Mouse (Mus musculus): Measurements from ENCODE around the gene Zfp791. TPM values are rescaled to one million over a fixed set of nuclear protein-coding genes. Genes with fewer than 3 reads are reported as not detected.
A peak's percentile ranks its signal among the peaks of the same experiment; 100 is the strongest.
"Not testable (repeated sequence)": the region's sequence is repeated elsewhere in the genome, so short reads cannot be mapped to it uniquely, and the experiment has no call there.

Gene Zfp791
- polyA plus RNA-seq, 1 experiment from 2014 or later = 0.66 TPM

GRCm38 (mm10) chr8:85082169-85082568, 40.7 kb downstream of the Zfp791 start:
- Histone ChIP-seq H3K4me3 (replicated peaks) (peak overlapping the region; percentile 92; the same call in 1 of the 2 replicates), H3K4me1 (replicated peaks) (peaks cover 64% of the 10 kb centered on the region), H3K27ac (peak overlapping the region; percentile 82), H3K9ac (peak overlapping the region; percentile 95; the same call in 1 of the 2 replicates), H3K4me2 (peak overlapping the region; percentile 95), H3K36me3 (peaks cover 36% of the 10 kb centered on the region)
- not testable (repeated sequence) for DNase-seq; H3K9me3 ChIP-seq (replicated peaks); ATAC-seq (ENCODE audit: low read depth); H3K27me3 ChIP-seq
- 26% methylated on average over 4 of the region's 4 CpGs for WGBS (ENCODE audit: insufficient replicate concordance)

GRCm38 (mm10) chr8:85081216-85081555, 41.7 kb downstream of the Zfp791 start, which contains the start of gene Wdr83:
Wdr83 (minus strand) TSS chr8:85081306.
- DNase-seq (peak; percentile 75), ATAC-seq (ENCODE audit: low read depth) (peak; percentile 76)
- peak within 1 kb of the TSS; percentile 95 for H3K4me2 ChIP-seq
- H3K4me3 ChIP-seq (replicated peaks) = peak within 1 kb of the TSS; percentile 92
- H3K9ac ChIP-seq = peak within 1 kb of the TSS; percentile 95
- WGBS (ENCODE audit: insufficient replicate concordance) = 0% methylated on average over 9 of the region's 9 CpGs
- H3K27me3 ChIP-seq = no peaks in the 10 kb centered on the region
- peaks cover 73% of the 10 kb centered on the region for H3K4me1 ChIP-seq (replicated peaks)
- peak within 1 kb of the TSS; percentile 82 for H3K27ac ChIP-seq
- peaks cover 35% of the 10 kb centered on the region for H3K36me3 ChIP-seq
- no peaks in the 10 kb centered on the region for H3K9me3 ChIP-seq (replicated peaks)

- DNase-seq (peak; percentile 54), ATAC-seq (ENCODE audit: low read depth) (no peak)
- Histone ChIP-seq H3K4me1 (replicated peaks) (peaks cover 77% of the 10 kb centered on the region), H3K27ac (peak within 1 kb of the TSS; percentile 82), H3K27me3 (no peaks in the 10 kb centered on the region), H3K36me3 (peaks cover 35% of the 10 kb centered on the region), H3K4me3 (replicated peaks) (peak within 1 kb of the TSS; percentile 92), H3K4me2 (peak within 1 kb of the TSS; percentile 95), H3K9ac (peak within 1 kb of the TSS; percentile 95), H3K9me3 (replicated peaks) (no peaks in the 10 kb centered on the region)
- under 1% methylated on average over 30 of the region's 30 CpGs for WGBS (ENCODE audit: insufficient replicate concordance)
These were observed 42.2 kb downstream of the Zfp791 start, which contains the start of gene Wdr83os for GRCm38 (mm10) chr8:85080532-85081215. Wdr83os (plus strand) TSS chr8:85080740.

DNA sequence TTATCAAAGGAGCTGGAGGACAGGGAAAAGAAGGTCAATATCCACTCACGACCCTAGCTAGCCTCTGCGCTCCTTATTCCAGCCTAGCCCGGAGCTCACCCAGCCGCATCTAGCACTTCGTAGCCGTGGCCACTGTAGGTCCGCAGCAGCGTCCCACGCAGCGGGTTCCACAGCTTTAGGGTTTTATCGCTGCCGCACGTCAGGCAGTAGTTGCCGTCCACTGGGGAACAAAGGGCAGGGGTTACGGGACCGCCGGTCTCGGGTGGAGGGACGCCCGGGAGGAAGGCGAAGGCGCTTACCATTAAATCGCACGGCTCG, 42.7 kb downstream of the Zfp791 start:
- peak overlapping the region; percentile 82 for H3K27ac ChIP-seq
- no peaks in the 10 kb centered on the region for H3K27me3 ChIP-seq
- H3K9ac ChIP-seq = peak overlapping the region; percentile 95
- peak overlapping the region; percentile 95 for H3K4me2 ChIP-seq
- peak overlapping the region; percentile 92 for H3K4me3 ChIP-seq (replicated peaks)
- under 1% methylated on average over 25 of the region's 25 CpGs for WGBS (ENCODE audit: insufficient replicate concordance)
- H3K4me1 ChIP-seq (replicated peaks) = peaks cover 78% of the 10 kb centered on the region
- no peak for DNase-seq
- H3K36me3 ChIP-seq = peaks cover 35% of the 10 kb centered on the region
- no peaks in the 10 kb centered on the region for H3K9me3 ChIP-seq (replicated peaks)
- no peak for ATAC-seq (ENCODE audit: low read depth)

DNA sequence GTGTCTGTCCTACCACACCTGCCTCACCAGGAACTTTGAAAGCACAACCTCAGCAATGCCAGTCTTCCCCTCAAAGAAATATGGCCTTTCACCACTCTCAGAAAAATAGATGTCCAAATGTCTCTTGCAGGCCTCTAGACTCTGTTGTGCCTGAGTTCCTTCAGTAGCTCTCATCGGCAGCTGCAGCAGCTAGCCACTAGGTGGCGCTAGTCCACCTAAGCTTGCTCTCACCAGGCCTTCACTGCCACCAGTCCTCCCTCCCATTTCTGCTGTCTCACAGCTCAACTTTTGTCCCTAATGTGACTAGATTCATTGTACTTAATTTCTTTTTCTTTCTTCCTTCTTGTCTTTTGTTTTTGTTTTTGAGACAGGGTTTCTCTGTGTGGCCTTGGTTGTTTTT, 45.9 kb downstream of the Zfp791 start:
- Histone ChIP-seq H3K4me3 (replicated peaks) (no peak overlapping the region), H3K4me2 (no peak overlapping the region; the same call in 1 of the 2 replicates), H3K36me3 (peaks cover 57% of the 10 kb centered on the region), H3K4me1 (replicated peaks) (peaks cover 77% of the 10 kb centered on the region), H3K27ac (peak overlapping the region; percentile 81; the same call in 1 of the 2 replicates), H3K27me3 (no peaks in the 10 kb centered on the region), H3K9me3 (replicated peaks) (no peaks in the 10 kb centered on the region), H3K9ac (no peak overlapping the region; the same call in 1 of the 2 replicates)
- ATAC-seq (ENCODE audit: low read depth) (peak; percentile 42; the same call in 1 of the 2 replicates), DNase-seq (peak; percentile 73)
- 0% methylated on average over 2 of the region's 2 CpGs for whole genome bisulfite sequencing (ENCODE audit: insufficient replicate concordance)

DNA sequence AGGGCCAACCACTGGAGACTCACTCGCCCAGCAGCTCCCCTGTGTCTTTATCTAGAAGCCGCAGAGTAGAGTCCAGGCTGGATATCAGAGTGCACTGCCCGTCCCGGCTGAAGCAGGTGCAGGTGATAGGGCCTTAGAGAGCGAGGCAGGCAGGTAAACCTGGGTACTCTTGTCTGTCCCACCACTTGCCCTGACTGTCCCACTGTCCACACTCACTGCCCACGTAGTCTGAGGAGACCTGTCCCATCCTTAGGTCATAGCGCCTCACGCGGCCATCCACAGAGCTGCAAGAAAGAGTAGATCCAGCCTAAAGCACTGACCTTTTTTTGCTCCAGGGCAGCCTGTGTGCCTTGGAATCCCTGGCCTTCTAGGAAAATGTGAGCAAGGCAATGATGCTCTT, 46.9 kb downstream of the Zfp791 start:
- Histone ChIP-seq H3K4me1 (replicated peaks) (peaks cover 72% of the 10 kb centered on the region), H3K9me3 (replicated peaks) (no peaks in the 10 kb centered on the region), H3K4me2 (peak overlapping the region; percentile 54), H3K4me3 (replicated peaks) (peak overlapping the region; percentile 18; the same call in 1 of the 2 replicates), H3K27me3 (no peaks in the 10 kb centered on the region), H3K27ac (peak overlapping the region; percentile 81), H3K36me3 (peaks cover 57% of the 10 kb centered on the region), H3K9ac (peak overlapping the region; percentile 53)
- WGBS (ENCODE audit: insufficient replicate concordance) = 42% methylated on average over 9 of the region's 9 CpGs
- ATAC-seq (ENCODE audit: low read depth) (peak; percentile 61), DNase-seq (peak; percentile 67)

GRCm38 (mm10) chr8:85074617-85075016, 48.3 kb downstream of the Zfp791 start:
- Histone ChIP-seq H3K4me3 (replicated peaks) (no peak overlapping the region), H3K27ac (peak overlapping the region; percentile 81), H3K27me3 (no peaks in the 10 kb centered on the region), H3K4me2 (no peak overlapping the region), H3K36me3 (peaks cover 57% of the 10 kb centered on the region), H3K9me3 (replicated peaks) (no peaks in the 10 kb centered on the region), H3K4me1 (replicated peaks) (peaks cover 76% of the 10 kb centered on the region), H3K9ac (0 out of 2 replicates have a peak overlapping the region, but pooled peaks have one; percentile 53)
- 87% methylated on average over 10 of the region's 10 CpGs for WGBS (ENCODE audit: insufficient replicate concordance)
- DNase-seq (no peak), ATAC-seq (ENCODE audit: low read depth) (no peak)

DNA sequence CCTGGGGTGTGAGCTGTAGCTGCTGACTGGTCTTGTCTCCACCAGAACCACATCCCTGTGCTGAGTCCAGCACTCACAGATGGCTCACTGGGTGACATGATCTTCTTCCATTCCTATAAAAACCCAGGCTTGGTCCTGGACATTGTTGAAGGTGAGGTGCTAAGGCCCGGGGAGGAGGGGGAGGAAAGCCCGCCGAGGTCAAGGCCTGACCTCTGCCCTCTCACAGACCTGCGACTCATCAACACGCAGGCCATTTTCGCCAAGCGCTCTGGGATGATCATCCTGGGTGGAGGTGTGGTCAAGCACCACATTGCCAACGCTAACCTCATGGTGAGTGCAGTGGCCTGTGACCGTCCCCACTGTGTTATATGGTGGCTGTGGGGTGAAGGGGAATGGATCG, 48.7 kb downstream of the Zfp791 start:
- no peaks in the 10 kb centered on the region for H3K9me3 ChIP-seq (replicated peaks)
- peaks cover 72% of the 10 kb centered on the region for H3K4me1 ChIP-seq (replicated peaks)
- H3K27ac ChIP-seq = no peak overlapping the region
- H3K36me3 ChIP-seq = peaks cover 57% of the 10 kb centered on the region
- no peak overlapping the region for H3K4me3 ChIP-seq (replicated peaks)
- H3K4me2 ChIP-seq = no peak overlapping the region
- DNase-seq (no peak), ATAC-seq (ENCODE audit: low read depth) (no peak)
- no peaks in the 10 kb centered on the region for H3K27me3 ChIP-seq
- 87% methylated on average over 10 of the region's 10 CpGs for WGBS (ENCODE audit: insufficient replicate concordance)
- H3K9ac ChIP-seq = 0 out of 2 replicates have a peak overlapping the region, but pooled peaks have one; percentile 53

DNA sequence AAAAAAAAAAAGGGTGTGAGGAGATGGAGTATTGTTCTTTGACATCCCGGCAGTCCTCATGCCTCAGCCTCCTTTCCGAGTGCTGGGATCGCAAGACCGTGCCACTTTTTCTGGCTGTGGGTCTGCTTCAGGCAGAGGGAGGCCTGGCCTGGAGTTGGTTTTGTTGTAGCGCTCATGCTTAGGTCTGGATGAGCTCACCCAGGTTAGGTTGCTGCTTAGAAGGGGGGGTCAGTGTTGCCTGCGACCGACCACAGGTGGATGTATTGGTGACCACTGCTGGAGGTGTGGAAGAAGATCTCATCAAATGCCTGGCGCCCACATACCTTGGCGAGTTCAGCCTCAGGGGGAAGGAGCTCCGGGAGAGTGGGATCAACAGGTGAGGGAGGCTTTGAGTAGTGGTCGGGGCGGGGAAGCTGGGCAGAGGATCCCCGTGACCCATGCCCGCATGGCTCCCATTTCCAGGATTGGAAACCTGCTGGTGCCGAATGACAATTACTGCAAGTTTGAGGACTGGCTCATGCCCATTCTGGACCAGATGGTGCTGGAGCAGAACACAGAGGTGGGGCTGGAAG, 49.8 kb downstream of the Zfp791 start:
- DNase-seq (no peak), ATAC-seq (ENCODE audit: low read depth) (no peak)
- H3K4me1 ChIP-seq (replicated peaks) = peaks cover 72% of the 10 kb centered on the region
- peak overlapping the region; percentile 91 for H3K4me3 ChIP-seq (replicated peaks)
- H3K27me3 ChIP-seq = no peaks in the 10 kb centered on the region
- peak overlapping the region; percentile 77 for H3K4me2 ChIP-seq
- H3K9me3 ChIP-seq (replicated peaks) = no peaks in the 10 kb centered on the region
- 0 out of 2 replicates have a peak overlapping the region, but pooled peaks have one; percentile 15 for H3K27ac ChIP-seq
- 85% methylated on average over 15 of the region's 15 CpGs for WGBS (ENCODE audit: insufficient replicate concordance)
- peak overlapping the region; percentile 93; the same call in 1 of the 2 replicates for H3K9ac ChIP-seq
- H3K36me3 ChIP-seq = peaks cover 47% of the 10 kb centered on the region

GRCm38 (mm10) chr8:85072364-85072929, 50.4 kb downstream of the Zfp791 start:
- no peaks in the 10 kb centered on the region for H3K9me3 ChIP-seq (replicated peaks)
- peaks cover 42% of the 10 kb centered on the region for H3K36me3 ChIP-seq
- H3K4me3 ChIP-seq (replicated peaks) = peak overlapping the region; percentile 91
- no peak for ATAC-seq (ENCODE audit: low read depth)
- H3K27ac ChIP-seq = peak overlapping the region; percentile 94
- peaks cover 67% of the 10 kb centered on the region for H3K4me1 ChIP-seq (replicated peaks)
- no peaks in the 10 kb centered on the region for H3K27me3 ChIP-seq
- DNase-seq = no peak
- peak overlapping the region; percentile 93 for H3K9ac ChIP-seq
- peak overlapping the region; percentile 77 for H3K4me2 ChIP-seq
- WGBS (ENCODE audit: insufficient replicate concordance) = 37% methylated on average over 9 of the region's 9 CpGs

DNA sequence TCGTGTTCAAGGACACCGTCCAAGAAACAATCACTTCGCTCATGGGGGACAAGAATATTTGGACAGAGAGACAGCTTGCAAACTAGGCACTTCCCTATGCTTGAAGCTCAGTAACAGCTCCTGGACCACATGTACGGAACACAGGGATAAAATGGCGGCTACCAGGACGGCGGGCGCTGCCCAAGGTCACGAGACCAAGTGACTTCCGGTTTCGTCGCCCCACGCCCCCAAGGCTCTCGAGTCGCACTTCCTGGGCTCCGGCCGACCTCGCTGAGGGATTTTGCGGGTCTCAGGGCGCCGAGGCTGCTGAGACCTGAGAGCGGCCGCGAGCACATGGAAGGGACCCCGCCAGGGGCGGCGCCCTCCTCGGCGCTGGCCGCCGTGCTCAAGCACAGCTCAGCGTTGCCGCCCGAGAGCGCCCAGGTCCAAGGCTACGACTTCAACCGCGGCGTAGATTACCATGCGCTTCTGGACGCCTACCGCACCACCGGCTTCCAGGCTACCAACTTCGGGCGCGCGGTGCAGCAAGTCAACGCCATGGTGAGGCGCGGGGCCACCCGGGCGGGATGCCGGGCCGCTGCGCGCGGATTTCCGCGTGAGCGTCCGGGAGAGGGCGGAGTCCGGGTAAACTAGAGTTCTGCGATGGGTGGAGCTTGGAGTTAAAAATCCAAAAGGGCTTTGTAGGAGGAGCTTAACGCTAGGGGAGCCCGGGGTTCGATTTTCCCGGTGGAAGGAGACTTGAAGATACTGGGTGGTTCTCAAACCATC, 51.2 kb downstream of the Zfp791 start, which contains the start of gene Dhps:
Gene Dhps, plus strand, starts transcription at position 244 of the 768 bp plus-strand sequence.
- Histone ChIP-seq H3K36me3 (peaks cover 38% of the 10 kb centered on the region), H3K4me2 (peak within 1 kb of the TSS; percentile 77), H3K4me1 (replicated peaks) (peaks cover 59% of the 10 kb centered on the region), H3K9ac (peak within 1 kb of the TSS; percentile 93), H3K27ac (peak within 1 kb of the TSS; percentile 94), H3K9me3 (replicated peaks) (no peaks in the 10 kb centered on the region), H3K27me3 (no peaks in the 10 kb centered on the region), H3K4me3 (replicated peaks) (peak within 1 kb of the TSS; percentile 91)
- DNase-seq (peak; percentile 84), ATAC-seq (ENCODE audit: low read depth) (peak; percentile 77)
- whole genome bisulfite sequencing (ENCODE audit: insufficient replicate concordance) = under 1% methylated on average over 66 of the region's 68 CpGs
